Mouse (Mus musculus): ENCODE data around the gene AU022252. TPM values are rescaled to one million over a fixed set of nuclear protein-coding genes. Genes with fewer than 3 reads are reported as not detected.
"Not testable (repeated sequence)": the region's sequence is repeated elsewhere in the genome, so short reads cannot be mapped to it uniquely, and the experiment has no call there.

AU022252 gene
- total RNA-seq (2021): 10 to 100 TPM; 29.7 to 36.2 TPM

DNA sequence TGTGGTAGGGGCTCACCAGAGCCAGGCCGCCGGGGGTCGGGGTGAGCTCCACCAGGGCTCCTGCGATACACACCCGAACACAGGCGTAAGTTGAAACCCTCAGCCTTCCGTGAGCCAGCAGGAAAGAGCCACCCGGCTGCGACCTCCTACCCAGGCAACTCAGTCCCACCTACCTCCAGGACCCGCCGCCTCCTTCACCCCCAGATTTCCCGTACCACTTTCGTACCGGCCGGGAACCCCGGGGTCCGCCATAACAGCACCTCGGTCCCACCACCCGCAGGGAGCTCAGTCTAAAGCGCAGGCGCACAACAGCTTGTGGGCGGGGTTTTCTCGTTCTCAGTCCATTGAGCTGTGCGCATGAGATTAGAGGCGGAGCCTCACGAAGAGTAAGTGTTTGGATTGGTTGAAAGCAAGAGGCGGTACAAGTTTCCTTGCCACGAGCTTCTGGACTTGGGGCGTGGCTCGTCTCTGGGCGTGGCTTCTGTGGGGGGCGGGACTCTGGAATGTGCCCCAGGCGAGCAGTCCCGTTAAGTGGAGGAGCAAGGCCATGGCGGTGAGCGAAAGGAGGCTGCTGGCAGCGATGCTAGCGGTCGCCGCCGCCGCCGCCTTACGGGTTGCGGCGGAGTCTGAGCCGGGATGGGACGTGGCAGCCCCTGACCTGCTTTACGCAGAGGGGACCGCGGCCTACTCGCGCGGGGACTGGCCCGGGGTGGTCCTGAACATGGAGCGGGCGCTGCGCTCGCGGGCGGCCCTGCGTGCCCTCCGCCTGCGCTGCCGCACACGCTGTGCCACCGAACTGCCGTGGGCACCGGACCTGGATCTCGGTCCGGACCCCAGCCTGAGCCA, at the start of gene AU022252, which contains the start of gene P3h1:
TSS of gene AU022252 (minus strand) at position 303 of the 846 bp plus-strand sequence.
TSS of gene P3h1 (plus strand) at position 506 of the 846 bp plus-strand sequence.
- DNase-seq: peak; percentile 98
- intact Hi-C loops (cut with DNase I): no loop called here

DNA sequence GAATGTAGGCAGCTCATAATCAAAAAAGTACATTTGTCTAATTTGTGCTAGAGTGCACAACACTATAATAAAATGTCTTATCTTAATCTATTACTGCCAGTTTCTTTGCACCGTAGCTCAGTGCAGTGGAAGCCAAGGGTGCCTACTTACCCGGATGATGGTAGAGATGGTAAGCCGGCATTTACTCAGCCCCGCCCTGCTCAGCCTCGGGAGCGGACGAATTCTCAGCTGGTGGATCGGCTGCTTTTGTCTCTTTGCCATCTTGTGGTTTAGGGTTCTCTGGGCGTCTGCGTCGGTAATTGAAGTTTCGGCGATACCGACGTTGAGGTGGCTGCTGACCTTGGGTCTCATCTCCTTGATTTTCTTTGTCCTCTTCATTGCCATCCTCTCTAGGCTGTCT, 46.3 kb upstream of the AU022252 start:
- DNase-seq; intact Hi-C loops (cut with DNase I): not testable (repeated sequence)

DNA sequence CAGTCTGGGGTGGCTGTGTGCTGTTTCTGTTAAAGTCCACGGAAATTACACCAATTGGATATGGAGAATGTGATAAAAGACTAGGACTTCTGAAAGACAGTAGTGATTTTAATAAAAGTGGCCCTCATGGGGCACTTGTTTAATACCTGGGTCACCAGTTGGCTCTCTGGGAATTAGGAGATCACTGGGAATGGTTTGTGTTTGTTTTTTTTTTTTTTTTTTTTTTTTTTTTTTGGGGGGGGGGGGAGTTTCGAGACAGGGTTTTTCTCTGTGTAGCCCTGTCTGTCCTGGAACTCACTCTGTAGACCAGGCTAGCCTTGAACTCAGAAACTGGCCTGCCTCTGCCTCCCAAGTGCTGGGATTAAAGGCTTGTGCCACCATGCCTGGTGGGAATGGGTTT, 43.2 kb upstream of the AU022252 start:
- no peak for DNase-seq
- intact Hi-C loops (cut with DNase I): no loop called here

DNA sequence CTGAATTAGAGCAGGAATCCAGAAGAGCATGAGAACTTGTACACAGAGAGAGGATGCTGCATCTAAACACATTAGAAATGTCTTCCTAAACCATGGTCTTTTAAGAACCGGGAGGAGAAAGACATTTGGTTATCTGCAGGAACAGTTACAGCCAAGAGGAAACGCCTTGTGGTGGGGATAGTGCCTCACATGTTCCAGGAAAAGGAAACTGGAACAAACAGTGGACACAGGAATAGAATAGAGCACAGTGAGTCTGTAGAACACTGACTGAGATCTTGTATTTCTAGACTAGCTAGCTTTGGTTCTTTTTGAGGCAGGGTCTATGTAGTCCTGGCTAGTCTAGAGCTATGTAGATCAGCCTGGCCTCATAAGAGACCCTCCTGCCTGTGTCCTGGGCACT, 42.7 kb upstream of the AU022252 start:
- intact Hi-C loops (cut with DNase I): no loop called here
- DNase-seq: no peak

DNA sequence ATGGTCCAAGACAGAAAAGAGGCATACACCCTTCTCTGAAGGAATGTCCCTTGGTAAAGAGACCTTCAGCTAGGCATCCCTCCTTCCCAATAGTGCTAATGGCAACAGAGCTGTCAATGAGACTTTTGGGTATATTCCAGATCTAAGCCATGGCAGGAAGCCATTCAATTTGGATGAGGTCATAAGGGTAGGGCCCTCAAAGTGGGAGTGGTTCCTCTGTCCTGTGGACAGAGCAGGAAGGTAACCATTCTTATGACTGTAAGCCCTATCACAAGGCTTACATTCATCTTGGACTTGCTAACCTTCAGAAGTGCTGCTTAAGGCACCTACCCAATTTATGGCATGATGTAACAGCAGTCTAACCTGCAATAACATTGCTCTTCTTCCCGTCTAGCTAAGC, 42.1 kb upstream of the AU022252 start:
- intact Hi-C loops (cut with DNase I): no loop called here
- DNase-seq: no peak

DNA sequence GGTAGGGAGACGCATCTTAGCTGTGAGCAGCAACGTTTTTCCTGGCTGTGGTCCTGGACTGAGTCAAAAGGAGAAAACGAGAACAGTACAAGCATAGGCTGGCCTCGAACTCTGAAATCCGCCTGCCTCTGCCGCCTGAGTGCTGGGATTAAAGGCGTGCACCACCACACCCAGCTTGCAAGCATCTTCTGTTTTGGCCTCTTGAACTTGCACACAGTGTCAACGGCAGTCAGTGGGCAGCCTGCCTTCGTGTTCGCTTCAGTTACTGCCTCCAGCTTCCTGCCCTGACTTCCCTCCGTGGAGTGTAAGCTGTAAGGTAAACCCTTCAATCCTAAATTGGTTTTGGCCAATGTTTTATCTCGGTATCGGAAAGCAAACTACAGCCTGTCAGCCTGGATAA, 34.1 kb upstream of the AU022252 start:
- intact Hi-C loops (cut with DNase I): no loop called here
- DNase-seq: no peak

DNA sequence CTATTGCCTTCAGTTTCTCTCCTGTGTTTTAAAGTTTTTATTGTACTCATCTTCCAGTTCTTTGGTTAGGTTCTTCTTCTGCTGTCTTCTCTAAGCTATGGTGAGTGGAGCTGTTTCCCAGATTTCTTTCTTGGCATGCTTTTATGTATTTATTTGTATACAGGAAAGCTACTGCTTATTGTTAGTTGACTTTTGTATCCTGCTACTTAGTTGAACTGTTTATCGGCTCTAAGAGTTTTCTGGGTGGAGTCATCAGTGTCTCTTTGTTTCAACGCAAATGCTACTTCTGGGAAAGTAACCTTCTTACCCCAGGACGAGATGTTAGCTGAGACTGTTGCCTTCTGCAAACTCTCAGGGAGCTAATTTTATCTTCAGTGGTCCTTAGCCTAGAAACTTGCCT, 30.9 kb upstream of the AU022252 start:
- intact Hi-C loops (cut with DNase I): no loop called here
- no peak for DNase-seq

DNA sequence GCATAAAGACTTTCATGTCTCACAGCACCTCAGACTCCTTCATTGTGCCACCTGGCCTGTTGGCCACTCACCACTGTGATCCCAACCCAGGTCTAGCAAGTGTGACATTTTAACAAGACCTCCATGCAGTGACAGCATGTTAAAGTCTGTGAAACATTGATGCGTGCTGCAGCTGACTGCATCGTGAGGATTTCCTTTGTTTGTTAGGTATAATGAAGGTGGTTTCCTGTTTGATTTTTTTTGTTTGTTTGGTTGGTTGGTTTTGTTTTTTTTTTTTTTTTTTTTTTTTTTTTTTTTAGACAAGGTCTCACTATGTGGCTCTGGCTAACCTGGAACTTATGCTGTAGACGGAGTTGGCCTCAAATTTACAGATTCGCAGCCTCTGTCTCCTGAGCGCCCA, 30.0 kb upstream of the AU022252 start:
- intact Hi-C loops (cut with DNase I): no loop called here
- DNase-seq: no peak

DNA sequence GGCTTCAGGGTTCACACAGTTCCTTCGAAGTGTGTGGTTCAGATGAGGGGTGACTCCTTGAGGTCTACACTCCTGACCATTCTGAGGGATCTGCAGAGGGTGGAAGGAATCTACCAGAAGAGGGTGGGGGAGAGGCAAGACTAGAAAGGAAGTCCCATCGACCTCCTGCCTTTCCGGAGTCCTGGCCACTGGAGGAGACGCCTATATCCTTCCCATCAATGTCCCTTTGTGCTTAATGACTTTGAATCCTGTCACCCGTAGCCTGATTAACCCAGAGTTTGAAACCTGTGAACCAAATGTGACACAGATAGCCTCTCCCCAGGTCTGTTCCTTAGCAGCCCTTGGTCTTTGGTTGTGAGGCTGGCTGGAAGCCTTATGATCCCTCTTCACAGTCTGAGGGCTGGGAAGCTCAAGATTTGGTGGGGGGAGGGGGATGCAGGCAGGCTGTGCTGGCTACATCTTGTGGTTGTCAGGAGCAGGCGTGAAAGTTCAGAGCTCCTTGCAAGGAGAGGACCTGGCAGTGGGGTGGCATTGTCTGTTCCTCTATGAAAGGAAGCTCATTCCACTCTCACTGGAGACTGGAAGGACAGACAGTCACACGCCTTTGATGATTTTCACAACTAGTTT, 28.7 kb upstream of the AU022252 start:
- intact Hi-C loops (cut with DNase I): no loop called here
- DNase-seq: no peak

DNA sequence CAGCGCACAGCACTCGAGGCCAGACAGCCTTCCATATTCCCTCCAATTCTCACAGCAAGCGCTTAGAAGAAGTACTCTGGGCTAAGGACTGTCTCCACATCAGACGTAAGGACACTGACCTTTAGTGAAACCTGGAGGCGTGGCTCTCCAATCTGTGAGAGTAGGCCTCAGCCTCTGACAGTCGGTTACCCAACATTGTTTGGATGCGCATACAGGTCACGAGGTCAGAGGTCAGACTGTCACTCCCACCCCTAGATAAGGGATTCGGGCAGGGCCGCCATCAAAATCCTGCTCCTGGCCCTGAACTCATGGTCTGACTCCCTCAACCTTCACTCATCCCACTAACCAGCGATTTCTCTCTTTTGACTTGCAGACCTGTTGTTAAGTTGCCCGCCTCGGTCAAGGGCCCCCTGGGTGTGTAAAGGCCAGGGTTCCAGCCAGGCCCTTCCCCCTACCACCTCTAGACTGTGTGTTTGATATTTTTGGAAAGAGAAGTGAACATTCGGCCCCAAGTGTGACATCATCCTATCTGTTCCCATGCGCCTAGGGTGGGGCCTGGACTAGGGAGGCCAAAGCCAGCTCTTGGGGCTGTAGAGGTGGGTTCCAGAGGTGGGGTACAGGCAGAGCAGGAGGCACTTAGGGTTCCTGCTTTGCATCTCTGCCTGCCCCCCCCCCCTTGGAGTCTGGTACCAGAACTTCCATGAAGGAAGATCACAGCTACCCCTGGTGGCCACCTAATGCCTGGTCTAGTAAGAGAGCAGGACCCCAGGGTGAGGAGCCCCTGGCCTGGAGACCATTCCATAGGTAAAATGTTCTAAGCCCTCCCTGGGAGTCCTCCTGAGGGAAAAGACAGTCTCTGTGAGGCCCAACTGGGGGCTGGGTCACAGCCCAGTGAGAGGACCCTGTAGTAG, 27.1 kb upstream of the AU022252 start:
- intact Hi-C loops (cut with DNase I): no loop called here
- no peak for DNase-seq

DNA sequence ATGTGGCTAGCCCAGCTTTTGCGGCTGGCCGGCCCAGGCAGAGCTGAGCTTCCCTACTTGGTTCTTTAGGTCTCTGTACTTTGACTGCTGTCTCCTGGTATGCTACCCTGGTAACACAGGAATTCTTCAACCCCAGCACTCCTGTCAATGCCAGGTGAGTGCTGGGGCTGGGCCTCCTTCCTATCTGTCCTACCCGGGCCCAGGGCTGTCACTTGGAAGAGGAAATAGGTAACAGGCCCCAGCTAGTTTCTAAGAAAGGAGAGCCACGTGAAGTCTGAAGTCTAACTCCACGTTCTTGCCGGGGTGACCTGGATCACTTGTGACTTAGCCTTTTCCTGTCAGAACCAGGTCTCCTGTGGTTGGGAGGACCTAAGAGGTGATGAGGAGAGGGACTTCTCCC, 24.6 kb upstream of the AU022252 start:
- DNase-seq: no peak
- intact Hi-C loops (cut with DNase I): no loop called here

DNA sequence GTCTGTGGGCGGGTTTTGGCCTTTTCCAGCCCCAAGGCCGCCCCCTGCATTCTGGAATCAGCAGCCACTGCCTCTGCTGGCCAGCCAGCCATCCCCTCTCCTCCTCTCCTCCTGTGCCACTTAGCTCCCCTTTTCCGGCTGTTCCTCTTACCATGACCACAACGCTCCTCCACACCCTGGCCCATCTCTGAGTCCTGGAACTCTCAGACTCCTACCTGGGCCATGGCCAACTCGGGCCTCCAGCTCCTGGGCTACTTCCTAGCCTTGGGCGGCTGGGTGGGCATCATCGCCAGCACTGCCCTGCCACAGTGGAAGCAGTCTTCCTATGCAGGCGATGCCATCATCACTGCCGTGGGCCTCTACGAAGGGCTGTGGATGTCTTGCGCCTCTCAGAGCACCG, 22.8 kb upstream of the AU022252 start, which contains the start of gene Cldn19:
TSS of gene Cldn19 (plus strand) at position 64 of the 400 bp plus-strand sequence.
- intact Hi-C loops (cut with DNase I): no loop called here
- peak; percentile 32 for DNase-seq

DNA sequence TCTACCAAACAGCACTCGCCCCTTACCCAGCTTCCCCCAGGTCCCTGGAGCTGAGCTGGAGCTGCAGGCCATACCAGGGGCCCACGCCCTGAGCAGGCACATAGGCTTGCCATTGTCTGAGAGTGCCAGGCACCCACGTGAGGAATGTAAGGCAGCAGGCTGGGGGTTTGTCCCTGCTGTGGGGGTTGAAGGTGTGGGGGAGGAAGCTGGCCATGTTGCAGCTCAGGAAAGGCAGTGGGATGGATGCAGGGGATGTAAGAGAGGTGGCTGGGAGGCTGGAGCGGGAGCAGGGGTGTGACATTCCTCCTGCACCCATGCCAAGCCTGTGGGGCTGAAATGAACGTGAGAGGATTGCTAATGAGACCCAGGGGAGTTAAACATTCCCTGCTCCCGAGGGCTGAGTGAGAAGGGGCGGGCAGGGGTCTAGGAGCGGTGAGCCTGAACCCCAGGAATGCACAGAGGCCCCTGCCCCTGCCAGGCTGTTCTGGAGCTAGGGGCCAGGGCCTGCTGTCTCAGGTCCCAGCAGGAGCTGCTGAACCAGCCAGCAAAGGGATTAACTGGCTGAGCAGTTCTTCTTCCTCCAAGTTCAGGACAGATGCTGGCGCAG, 21.6 kb upstream of the AU022252 start:
- DNase-seq: peak; percentile 66
- intact Hi-C loops (cut with DNase I): no loop called here

DNA sequence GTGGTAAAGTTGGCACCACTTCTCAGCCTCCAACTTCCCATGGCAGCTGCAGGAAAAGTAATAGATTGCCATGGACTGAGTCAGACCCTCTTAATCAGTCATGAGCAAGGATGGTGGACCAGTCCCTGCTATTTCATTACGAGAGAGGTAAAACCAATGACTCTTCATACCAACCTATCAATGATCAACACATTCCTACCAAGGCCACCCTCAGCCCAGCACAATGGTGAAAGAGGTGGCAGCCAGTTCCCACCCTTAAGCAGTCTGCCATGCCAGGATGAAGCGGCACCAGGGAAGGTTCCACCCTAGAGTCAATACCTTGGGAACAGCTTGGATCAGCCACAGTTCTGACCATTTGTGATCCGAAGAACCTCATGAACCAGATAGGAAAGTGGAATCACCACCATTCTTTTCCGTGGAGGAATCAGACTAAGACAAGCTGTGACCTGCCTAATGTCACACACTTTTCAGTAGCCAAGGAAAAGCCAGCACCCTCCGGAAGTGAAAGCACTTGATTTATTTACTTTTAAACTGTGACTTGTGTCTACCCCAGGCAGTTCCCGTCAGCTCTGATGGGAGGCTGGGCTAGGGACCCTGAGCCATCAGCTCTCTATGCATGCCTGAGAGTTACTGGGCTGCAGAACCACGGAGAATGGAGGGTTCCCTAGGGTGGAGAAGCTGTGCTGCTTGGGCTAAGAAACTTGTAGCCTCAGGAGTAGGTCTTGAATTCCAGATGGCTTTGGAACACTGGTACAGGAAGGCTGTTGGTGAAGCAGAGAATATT, 19.7 kb upstream of the AU022252 start:
- intact Hi-C loops (cut with DNase I): no loop called here
- no peak for DNase-seq

DNA sequence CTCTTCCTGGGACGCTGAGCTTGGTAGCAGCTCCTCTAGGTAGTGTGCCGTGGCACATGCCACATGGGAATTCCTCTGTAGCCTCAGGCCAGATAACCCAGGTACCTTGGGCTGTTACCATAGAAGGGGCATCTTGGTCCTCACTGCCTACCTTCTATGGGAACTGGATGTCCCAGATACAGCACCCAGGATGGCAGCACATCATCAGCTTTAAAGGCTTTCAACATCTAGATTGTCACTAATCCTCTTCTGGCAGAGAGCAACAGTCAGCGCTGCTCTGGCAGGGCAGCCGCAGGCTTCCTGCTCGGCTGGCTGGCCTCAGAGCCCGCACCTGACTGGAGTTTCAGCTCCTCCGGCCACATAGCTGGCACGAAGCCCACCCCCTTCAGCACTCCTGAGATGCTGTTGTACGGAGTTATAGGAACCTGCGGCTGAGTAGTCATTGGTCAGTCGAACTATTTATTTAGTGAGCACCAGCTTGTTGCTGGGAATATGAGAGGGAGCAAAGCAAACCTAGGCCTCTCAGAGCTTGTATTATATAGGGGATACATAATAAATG, 16.0 kb upstream of the AU022252 start:
- peak; percentile 43 for DNase-seq
- intact Hi-C loops (cut with DNase I): no loop called here

DNA sequence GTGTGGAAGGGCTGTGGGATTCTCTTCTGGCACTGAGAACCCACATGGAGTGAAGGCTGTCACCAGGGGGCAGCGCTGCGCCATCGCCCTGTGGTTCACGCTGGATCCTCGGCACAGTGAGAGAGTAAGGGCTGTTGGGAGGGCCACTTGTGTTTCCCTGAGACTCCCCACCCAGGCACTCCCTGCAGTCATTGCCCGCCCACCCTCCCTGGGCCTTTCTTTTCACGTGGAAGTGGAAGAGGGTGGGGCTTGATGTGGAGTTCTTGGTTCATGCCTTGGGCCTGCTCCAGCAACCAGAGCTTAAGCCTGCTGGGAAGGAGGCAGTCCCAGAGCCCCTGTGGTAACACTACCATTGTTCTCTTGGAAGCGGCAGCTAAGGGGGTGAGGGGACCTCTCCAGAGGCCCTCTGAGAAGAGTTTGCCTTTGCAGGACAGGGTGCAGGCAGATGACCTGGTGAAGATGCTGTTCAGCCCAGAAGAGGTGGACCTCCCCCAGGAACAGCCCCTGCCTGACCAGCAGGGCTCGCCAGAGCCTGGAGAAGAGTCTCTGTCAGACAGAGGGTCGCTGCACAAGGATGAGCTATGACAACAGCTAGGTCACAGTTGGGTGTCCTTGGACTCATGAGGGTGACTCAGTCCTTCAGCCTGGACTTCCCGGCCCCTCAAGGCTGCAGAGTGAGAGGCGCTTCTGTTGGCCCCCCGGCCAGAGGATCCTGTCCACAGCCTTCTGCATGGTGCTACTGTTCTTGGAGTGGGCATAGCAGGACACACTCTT, 15.1 kb upstream of the AU022252 start:
- peak; percentile 64 for DNase-seq

DNA sequence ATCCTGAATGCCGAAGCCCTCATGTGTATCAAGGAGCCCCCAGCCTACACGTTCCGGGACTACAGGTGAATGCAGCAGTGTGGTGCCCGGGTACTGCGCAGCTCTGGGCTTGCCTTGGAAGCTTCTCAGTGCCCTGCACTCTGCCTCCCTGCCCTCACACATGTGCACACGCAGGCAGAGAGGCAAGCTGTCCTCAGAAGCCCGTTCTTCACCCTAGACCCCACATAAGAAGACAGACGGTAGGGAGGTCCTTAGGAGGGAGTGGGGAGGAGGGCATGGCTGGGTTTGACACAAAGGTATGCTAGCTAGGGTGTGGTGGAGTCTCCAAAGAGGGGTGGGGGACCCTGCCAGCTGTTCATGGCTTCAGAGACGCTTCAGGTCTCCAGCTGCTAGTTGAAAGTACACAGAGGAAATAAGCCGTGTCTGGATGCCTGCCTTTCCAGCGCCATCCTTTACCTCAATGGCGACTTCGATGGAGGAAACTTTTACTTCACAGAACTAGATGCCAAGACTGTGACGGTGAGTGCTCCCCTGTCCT, 14.2 kb upstream of the AU022252 start:
- intact Hi-C loops (cut with DNase I): no loop called here
- DNase-seq: no peak

More for the DNA sequence above, 15.1 kb upstream of the AU022252 start:
- intact Hi-C loops (cut with DNase I): no loop called here

DNA sequence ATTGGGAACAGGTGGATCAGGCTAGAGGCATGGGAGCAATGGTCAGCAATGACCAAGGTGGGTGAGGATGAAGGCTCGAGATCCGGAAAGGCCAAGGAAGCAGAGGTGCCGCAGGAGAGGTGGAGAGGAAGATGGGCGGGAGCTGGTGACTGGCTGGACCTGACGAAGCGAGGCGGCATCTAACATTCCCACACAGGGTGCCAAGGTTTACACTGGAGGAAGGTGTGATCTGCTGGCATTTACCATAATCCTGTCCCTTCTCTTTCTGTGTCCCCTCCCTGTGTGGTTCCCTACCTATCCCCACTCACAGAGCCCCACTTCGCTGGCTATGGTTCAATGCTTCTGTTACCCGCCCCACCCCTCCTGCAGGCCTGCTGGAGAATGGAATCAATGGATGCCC, 13.4 kb upstream of the AU022252 start:
- no peak for DNase-seq
- intact Hi-C loops (cut with DNase I): no loop called here

DNA sequence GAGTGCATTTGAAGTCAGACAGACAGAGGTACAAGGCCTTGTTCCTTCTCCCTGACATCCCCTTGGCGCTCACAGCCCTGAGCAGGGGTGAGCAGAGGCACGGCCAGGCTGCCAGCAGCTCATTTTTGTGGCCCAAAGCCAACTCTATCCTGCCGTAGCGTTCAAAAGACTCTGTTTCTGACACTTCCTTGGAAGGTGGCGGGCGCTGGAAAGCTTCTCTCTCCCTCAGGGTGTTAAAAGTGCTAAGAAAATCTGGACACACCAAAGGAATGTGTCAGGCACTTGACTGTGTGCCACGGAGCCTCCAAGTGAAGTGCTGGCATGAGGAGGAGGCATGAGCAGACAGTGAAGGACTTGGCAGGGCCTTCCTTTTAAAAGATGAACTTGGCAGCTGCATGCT, 13.0 kb upstream of the AU022252 start:
- intact Hi-C loops (cut with DNase I): no loop called here
- DNase-seq: peak; percentile 63
